Mouse (Mus musculus) embryonic facial prominence, embryonic 12.5 days (tissue): Measurements from ENCODE around the gene Usp33. TPM values are rescaled to one million over a fixed set of nuclear protein-coding genes. Genes with fewer than 3 reads are reported as not detected.
A peak's percentile ranks its signal among the peaks of the same experiment; 100 is the strongest.
"Not testable (repeated sequence)": the region's sequence is repeated elsewhere in the genome, so short reads cannot be mapped to it uniquely, and the experiment has no call there.

Source experiments
- ATAC-seq: fragments of 200-750 bp; cut with Nextera tagmentation; 2 replicates; pipeline ENCODE4 v1.8.0; 2017; ENCODE audit not compliant: insufficient number of reproducible peaks, insufficient read depth, low FRiP score, low TSS enrichment
- H3K27ac ChIP-seq: fragments of 300-500 bp; sonication (generic); 2 replicates; pipeline ENCODE4 v1.5.1; 2016; ENCODE audit warnings: mild to moderate bottlenecking
- H3K27me3 ChIP-seq: fragments of 300-500 bp; sonication (generic); 2 replicates; pipeline ENCODE4 v1.6.1; 2016; ENCODE audit warnings: mild to moderate bottlenecking, moderate library complexity
- H3K36me3 ChIP-seq: fragments of 300-500 bp; sonication (generic); 2 replicates; pipeline ENCODE4 v1.6.1; 2016; ENCODE audit warnings: mild to moderate bottlenecking
- H3K4me1 ChIP-seq: fragments of 300-500 bp; sonication (generic); 2 replicates; pipeline ENCODE4 v1.6.1; 2016
- H3K4me2 ChIP-seq: fragments of 300-500 bp; sonication (generic); replicated peaks from 2 replicates; pipeline ENCODE4 v1.6.1; 2016; ENCODE audit warnings: mild to moderate bottlenecking, moderate library complexity
- H3K4me3 ChIP-seq: fragments of 300-500 bp; sonication (generic); 2 replicates; pipeline ENCODE4 v1.5.1; 2016; ENCODE audit warnings: mild to moderate bottlenecking
- H3K9ac ChIP-seq: fragments of 300-500 bp; sonication (generic); 2 replicates; pipeline ENCODE4 v1.6.1; 2016; ENCODE audit warnings: mild to moderate bottlenecking, moderate library complexity
- H3K9me3 ChIP-seq: fragments of 300-500 bp; sonication (generic); 2 replicates; pipeline ENCODE4 v1.6.1; 2016; ENCODE audit warnings: mild to moderate bottlenecking, moderate library complexity
- WGBS: fragments of 180-500 bp; shearing (Covaris S2); methylation state at CpG from one replicate; pipeline ENCODE4 v1.1.7; 2016; 5-methylcytosine and 5-hydroxymethylcytosine counted together
- polyA plus RNA-seq: library from polyadenylated mRNA; unstranded; fragments of >200 nt; fragmentation: Nextera tagmentation; extraction: Ambion mirVana; gene quantifications from 2 replicates; pipeline ENCODE4 v1.2.1, GENCODE M21; 2016

The Usp33 gene
- polyA plus RNA-seq, 1 experiment from 2014 or later: 51.1 TPM

DNA sequence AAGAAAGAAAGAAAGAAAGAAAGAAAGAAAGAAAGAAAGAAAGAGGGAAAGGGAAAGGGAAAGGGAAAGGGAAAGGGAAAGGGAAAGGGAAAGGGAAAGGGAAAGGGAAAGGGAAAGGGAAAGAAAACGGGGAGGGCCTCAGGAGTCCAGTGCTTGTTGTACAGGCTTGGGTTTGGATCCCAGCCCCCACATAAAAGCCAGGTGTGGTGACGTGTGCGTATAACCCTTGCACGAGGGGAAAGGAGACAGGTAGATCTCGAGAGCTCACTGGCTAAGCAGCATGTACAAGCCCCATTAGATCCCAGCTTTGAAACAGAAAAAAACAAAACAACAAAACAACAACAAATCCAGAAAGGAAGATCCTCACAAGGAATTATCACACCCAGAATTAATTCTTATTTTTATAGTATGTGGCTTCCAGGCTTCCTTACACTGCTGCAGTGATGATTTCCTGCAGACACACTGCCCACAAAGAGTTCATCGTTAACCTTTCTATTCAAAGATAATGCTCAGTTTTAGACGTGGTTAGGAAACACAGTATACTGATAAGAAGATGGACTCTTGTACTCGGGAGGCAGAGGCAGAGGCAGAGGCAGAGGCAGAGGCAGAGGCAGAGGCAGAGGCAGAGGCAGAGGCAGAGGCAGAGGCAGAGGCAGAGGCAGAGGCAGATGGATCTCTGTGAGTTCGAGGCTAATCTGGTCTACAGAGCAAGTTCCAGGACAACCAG, 29.7 kb upstream of the Usp33 start:
- not testable (repeated sequence) for H3K4me2 ChIP-seq, ATAC-seq, H3K4me3 ChIP-seq, H3K27me3 ChIP-seq, H3K9ac ChIP-seq, H3K27ac ChIP-seq, H3K9me3 ChIP-seq, H3K4me1 ChIP-seq
- H3K36me3 ChIP-seq: peaks cover 12% of the 10 kb centered on the region
- WGBS: 88% methylated on average over 9 of the region's 9 CpGs

- Histone ChIP-seq H3K4me2 (no peak overlapping the region), H3K9ac (no peak overlapping the region), H3K9me3 (no peaks in the 10 kb centered on the region), H3K4me3 (no peak overlapping the region), H3K36me3 (peaks cover 22% of the 10 kb centered on the region), H3K4me1 (no peaks in the 10 kb centered on the region), H3K27ac (no peak overlapping the region), H3K27me3 (no peaks in the 10 kb centered on the region)
- no peak for ATAC-seq
- 90% methylated on average over 10 of the region's 10 CpGs for WGBS
Measured at GRCm38 (mm10) chr3:152320972-152321645, 25.2 kb upstream of the Usp33 start.

DNA sequence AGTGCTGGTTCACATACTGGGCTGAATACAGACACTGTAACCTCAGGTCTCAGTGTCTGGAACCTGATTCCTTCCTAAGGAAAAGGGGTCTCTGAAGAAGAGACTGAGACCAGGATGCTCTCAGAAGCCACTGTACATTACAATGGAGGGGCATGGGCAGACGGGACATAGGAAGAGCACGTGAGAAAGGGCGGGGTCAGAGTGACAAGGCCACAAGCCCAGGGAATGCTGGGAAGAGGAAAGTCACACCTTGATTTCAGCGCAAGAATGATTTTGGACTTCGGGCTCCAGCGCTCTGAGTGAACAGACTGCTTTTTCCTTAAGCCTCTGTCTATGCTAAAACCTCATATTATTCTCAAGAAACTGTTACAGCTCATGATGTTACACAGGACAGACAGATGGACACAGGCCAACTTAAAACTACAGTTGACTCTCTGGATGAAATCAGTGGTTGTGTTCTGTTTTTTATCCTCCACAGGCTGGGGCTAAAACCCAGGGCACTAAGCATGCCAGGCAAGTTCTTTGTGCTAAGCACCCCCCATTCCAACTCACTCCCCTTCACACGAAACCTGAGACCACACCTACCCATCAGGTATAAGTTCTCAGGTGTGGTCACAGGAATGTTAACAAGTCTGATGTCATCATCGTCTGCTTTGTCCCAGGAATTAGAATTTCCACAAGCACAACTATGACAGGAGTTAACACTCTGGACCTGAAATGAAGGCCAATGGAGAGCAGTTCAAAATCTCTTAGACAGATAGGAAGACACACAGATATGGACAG, 24.3 kb upstream of the Usp33 start:
- Histone ChIP-seq H3K9me3 (no peaks in the 10 kb centered on the region), H3K36me3 (peaks cover 22% of the 10 kb centered on the region), H3K9ac (no peak overlapping the region), H3K4me3 (no peak overlapping the region), H3K4me1 (no peaks in the 10 kb centered on the region), H3K27ac (no peak overlapping the region), H3K4me2 (no peak overlapping the region), H3K27me3 (no peaks in the 10 kb centered on the region)
- ATAC-seq: 0 out of 2 replicates have a peak, but pooled peaks have one; percentile 56
- WGBS: 93% methylated on average over 8 of the region's 8 CpGs

- H3K4me1 ChIP-seq: no peaks in the 10 kb centered on the region
- no peak overlapping the region for H3K4me3 ChIP-seq
- 97% methylated on average over 6 of the region's 6 CpGs for WGBS
- no peaks in the 10 kb centered on the region for H3K27me3 ChIP-seq
- H3K9me3 ChIP-seq: no peaks in the 10 kb centered on the region
- no peak overlapping the region for H3K9ac ChIP-seq
- no peak for ATAC-seq
- no peak overlapping the region for H3K27ac ChIP-seq
- no peak overlapping the region for H3K4me2 ChIP-seq
- H3K36me3 ChIP-seq: peaks cover 37% of the 10 kb centered on the region
Measured at GRCm38 (mm10) chr3:152332104-152332503, 14.2 kb upstream of the Usp33 start.

DNA sequence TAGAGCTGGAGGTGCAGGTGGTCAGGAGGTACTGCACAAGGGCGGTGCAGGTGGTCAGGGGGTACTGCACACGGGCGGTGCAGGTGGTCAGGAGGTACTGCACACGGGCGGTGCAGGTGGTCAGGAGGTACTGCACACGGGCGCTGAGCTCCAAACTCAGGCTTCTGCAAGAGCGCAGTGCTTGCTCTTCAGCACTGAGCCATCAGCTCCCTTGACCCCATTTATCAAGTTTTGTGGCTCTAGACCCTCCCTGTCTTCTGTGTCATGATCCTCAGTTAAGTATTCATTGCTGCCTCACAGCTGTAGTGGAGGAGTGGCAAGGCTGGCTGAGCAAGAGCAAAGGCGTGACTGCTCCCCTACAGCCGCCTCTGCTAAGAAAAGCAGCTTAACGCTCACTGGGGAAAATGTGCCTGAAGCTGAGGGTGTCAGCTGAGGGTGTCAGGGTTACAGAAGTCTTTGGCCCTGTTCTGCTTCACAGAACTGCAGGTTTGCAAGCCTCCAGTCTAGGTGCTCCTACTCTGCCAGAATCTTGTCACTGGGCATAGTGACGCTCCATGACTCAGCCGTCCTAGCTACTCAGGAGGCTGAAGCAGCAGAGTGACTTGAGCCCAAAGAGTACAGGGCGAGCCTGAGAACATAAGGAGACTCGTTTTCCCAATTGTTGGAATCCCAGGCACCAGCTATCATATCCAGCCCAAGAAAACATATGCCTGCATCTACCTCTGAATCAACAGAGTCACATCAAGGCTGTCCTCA, 13.6 kb upstream of the Usp33 start:
- H3K4me2 ChIP-seq: no peak overlapping the region
- WGBS: 94% methylated on average over 15 of the region's 15 CpGs
- H3K9me3 ChIP-seq: no peaks in the 10 kb centered on the region
- H3K27me3 ChIP-seq: no peaks in the 10 kb centered on the region
- peaks cover 43% of the 10 kb centered on the region for H3K36me3 ChIP-seq
- H3K4me3 ChIP-seq: no peak overlapping the region
- H3K9ac ChIP-seq: no peak overlapping the region
- no peak for ATAC-seq
- H3K4me1 ChIP-seq: no peaks in the 10 kb centered on the region
- no peak overlapping the region for H3K27ac ChIP-seq

DNA sequence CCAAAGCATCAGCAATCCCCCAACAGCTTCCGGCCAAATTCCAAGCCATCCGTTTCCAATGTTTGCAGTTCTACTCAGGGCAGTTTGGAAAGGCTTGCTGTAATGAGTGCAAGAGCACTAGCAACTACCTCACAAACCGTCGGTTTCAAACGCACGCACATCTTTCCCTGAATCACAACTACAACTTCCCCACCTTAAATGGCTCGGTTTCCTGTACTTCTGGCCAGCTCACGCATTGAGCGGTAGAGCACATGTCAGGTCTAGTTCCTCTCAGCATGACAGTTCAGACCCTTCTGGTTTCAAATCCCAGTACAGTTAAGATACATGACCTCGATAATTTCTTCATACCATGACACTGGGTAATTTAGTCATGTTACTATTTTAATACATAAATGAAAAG, 12.6 kb upstream of the Usp33 start:
- no peak overlapping the region for H3K4me3 ChIP-seq
- no peaks in the 10 kb centered on the region for H3K9me3 ChIP-seq
- whole genome bisulfite sequencing: 95% methylated on average over 10 of the region's 10 CpGs
- ATAC-seq: no peak
- H3K27ac ChIP-seq: no peak overlapping the region
- H3K4me2 ChIP-seq: no peak overlapping the region
- H3K4me1 ChIP-seq: no peaks in the 10 kb centered on the region
- H3K36me3 ChIP-seq: peaks cover 44% of the 10 kb centered on the region
- H3K27me3 ChIP-seq: no peaks in the 10 kb centered on the region
- H3K9ac ChIP-seq: no peak overlapping the region

- ATAC-seq: no peak
- Histone ChIP-seq H3K4me3 (no peak overlapping the region), H3K9ac (no peak overlapping the region), H3K4me2 (no peak overlapping the region), H3K9me3 (no peaks in the 10 kb centered on the region), H3K4me1 (0 out of 2 replicates have a peak, but pooled peaks cover 3% of the 10 kb centered on the region), H3K27ac (no peak overlapping the region), H3K27me3 (no peaks in the 10 kb centered on the region), H3K36me3 (peaks cover 44% of the 10 kb centered on the region)
- 82% methylated on average over 8 of the region's 8 CpGs for WGBS
Measured at GRCm38 (mm10) chr3:152336085-152336484, 10.2 kb upstream of the Usp33 start.

GRCm38 (mm10) chr3:152339862-152340557, 6.3 kb upstream of the Usp33 start, which contains the start of gene Miga1:
TSS of gene Miga1 (minus strand) at chr3:152340407.
- Histone ChIP-seq H3K27ac (peak within 1 kb of the TSS; percentile 57; the same call in 1 of the 2 replicates), H3K27me3 (no peaks in the 10 kb centered on the region), H3K36me3 (peaks cover 18% of the 10 kb centered on the region), H3K9ac (peak within 1 kb of the TSS; percentile 72), H3K4me3 (peak within 1 kb of the TSS; percentile 93), H3K4me2 (peak within 1 kb of the TSS; percentile 55), H3K9me3 (no peaks in the 10 kb centered on the region), H3K4me1 (0 out of 2 replicates have a peak, but pooled peaks cover 3% of the 10 kb centered on the region)
- peak; percentile 90 for ATAC-seq
- WGBS: 3% methylated on average over 54 of the region's 54 CpGs

GRCm38 (mm10) chr3:152342961-152343517, 3.2 kb upstream of the Usp33 start:
- Histone ChIP-seq H3K4me1 (peaks cover 6% of the 10 kb centered on the region; the same call in 1 of the 2 replicates), H3K4me3 (no peak overlapping the region), H3K4me2 (no peak overlapping the region), H3K9ac (no peak overlapping the region), H3K27me3 (no peaks in the 10 kb centered on the region), H3K27ac (no peak overlapping the region), H3K9me3 (no peaks in the 10 kb centered on the region), H3K36me3 (no peaks in the 10 kb centered on the region)
- ATAC-seq: no peak
- WGBS: 90% methylated on average over 15 of the region's 15 CpGs

DNA sequence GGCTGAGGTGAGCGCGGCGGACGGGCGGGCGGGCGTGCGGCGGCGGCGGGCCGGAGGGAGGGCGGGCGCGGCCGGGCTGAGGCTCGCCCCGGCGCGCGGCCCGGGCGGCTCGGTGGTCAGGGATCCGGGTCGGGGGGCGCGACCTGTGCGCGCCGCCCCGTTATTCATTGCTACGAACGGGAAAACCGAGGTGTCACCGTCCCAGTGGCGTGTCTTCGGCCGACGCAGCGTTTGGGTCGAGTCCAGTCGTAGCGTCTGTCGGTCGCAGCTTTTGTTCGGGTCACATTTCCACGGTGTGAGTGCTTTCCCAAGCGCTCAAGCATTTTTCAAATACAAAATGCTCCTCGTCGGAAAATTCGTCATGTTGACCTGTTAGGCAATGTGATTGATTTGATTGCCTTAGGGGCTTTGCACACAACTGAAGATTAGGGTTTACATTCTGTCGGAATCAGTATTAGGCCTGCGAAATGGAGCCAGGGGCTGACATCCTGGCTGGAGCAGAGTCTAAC, 409 bp downstream of the Usp33 start:
- under 1% methylated on average over 36 of the region's 54 CpGs for whole genome bisulfite sequencing
- peak overlapping the region; percentile 65; the same call in 1 of the 2 replicates for H3K27ac ChIP-seq
- H3K4me3 ChIP-seq: peak overlapping the region; percentile 63
- no peaks in the 10 kb centered on the region for H3K27me3 ChIP-seq
- peak; percentile 52; the same call in 1 of the 2 replicates for ATAC-seq
- peaks cover 6% of the 10 kb centered on the region; the same call in 1 of the 2 replicates for H3K36me3 ChIP-seq
- H3K9ac ChIP-seq: peak overlapping the region; percentile 82
- H3K4me1 ChIP-seq: peaks cover 21% of the 10 kb centered on the region
- H3K4me2 ChIP-seq: peak overlapping the region; percentile 49
- no peaks in the 10 kb centered on the region for H3K9me3 ChIP-seq
